Mouse (Mus musculus): Measurements from ENCODE around the gene Nanos3. TPM values are rescaled to one million over a fixed set of nuclear protein-coding genes. Genes with fewer than 3 reads are reported as not detected.

The Nanos3 gene
- polyA plus RNA-seq, 1 experiment from 2014 or later, result 6.8 TPM

DNA sequence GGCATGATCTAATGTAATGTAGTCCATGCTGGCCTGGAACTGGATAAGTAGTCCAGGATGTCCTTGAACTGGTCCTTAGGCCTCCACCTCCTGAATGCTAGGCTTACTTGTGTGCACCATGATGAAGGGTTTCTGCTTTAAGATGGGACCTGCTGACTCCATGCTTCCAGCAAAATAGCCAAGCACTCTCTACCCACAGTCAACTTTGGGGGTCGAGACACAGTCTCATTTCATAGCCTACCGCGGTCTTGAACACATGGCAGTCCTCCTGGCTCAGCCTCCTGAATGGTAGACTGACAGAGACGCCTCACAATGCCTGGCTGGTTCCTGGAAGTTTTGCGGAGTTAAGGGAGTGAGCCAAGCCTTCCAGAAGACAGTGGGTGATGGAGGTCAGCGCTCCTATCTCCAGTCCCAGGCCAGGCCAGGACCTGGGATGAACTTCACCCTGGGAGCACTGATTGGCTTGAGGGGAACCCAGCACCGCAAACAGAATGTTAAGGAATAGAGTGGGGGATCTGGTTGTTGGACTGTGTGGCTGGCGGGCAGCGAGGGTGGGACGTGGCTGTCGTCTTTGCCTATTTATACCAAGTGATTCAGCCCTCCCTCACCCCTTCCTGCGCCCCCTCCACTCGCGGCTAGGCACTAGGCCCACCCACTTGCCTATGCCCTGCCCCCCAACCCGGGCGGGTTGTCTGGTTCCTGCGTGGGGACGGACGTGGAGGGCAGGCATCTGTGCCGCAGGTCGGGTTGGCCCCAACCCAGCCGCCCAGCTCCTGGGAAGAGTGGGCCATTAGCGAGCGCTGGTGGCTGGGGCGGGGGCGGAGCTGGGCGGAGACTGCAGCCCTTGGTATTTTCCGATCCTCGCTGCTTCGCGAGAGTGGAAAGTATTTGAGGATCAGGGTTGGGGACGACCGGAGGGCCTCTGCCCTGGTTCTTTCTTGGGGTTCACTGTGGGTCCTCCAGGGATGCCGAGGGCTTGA, 18.2 kb upstream of the Nanos3 start:
- Histone ChIP-seq H3K9me3 (ENCODE audit: control insufficient read depth, low read length) (no peaks in the 10 kb centered on the region), H3K27ac (ENCODE audit: low read depth, low read length) (peak overlapping the region; percentile 72), H3K4me1 (ENCODE audit: control insufficient read depth, insufficient read depth, low read depth, low read length) (peaks cover 24% of the 10 kb centered on the region), H3K4me2 (ENCODE audit: low read length) (peak overlapping the region; percentile 78), H3K27me3 (replicated peaks; ENCODE audit: control insufficient read depth, insufficient read depth, low read length) (no peaks in the 10 kb centered on the region), H3K9ac (ENCODE audit: low read depth, low read length) (peak overlapping the region; percentile 29), H3K4me3 (ENCODE audit: low read length) (peak overlapping the region; percentile 40), H3K36me3 (ENCODE audit: control insufficient read depth, insufficient read depth, low read length) (no peaks in the 10 kb centered on the region)
- ATAC-seq, result peak; percentile 50
- WGBS, result 13% methylated on average over 27 of the region's 34 CpGs

DNA sequence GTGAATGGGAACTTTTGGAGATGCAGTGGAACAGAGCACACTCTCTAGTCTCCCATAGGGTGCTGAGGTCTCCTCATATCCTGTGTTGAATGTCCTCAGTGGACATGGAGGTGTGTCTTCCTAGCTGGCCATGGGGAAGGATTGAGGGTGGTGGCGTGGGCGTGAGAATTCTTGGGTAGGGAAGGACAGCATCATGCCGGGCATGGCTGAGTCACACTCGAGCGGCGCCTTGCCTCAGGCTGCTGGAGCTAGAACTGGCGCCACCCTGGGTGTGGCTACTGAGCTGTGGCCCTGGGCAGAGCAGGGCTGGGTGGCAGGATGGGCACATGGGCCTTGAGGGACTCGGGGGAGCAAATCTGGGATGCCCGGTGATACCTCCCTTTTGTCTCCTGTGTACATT, 17.4 kb upstream of the Nanos3 start:
- H3K27me3 ChIP-seq (replicated peaks; ENCODE audit: control insufficient read depth, insufficient read depth, low read length), result no peaks in the 10 kb centered on the region
- peak overlapping the region; percentile 78 for H3K4me2 ChIP-seq (ENCODE audit: low read length)
- no peaks in the 10 kb centered on the region for H3K36me3 ChIP-seq (ENCODE audit: control insufficient read depth, insufficient read depth, low read length)
- H3K4me3 ChIP-seq (ENCODE audit: low read length), result 0 out of 2 replicates have a peak overlapping the region, but pooled peaks have one; percentile 3
- 82% methylated on average over 9 of the region's 9 CpGs for WGBS
- no peak for ATAC-seq
- H3K4me1 ChIP-seq (ENCODE audit: control insufficient read depth, insufficient read depth, low read depth, low read length), result peaks cover 26% of the 10 kb centered on the region
- no peak overlapping the region for H3K27ac ChIP-seq (ENCODE audit: low read depth, low read length)
- H3K9ac ChIP-seq (ENCODE audit: low read depth, low read length), result no peak overlapping the region
- no peaks in the 10 kb centered on the region for H3K9me3 ChIP-seq (ENCODE audit: control insufficient read depth, low read length)

DNA sequence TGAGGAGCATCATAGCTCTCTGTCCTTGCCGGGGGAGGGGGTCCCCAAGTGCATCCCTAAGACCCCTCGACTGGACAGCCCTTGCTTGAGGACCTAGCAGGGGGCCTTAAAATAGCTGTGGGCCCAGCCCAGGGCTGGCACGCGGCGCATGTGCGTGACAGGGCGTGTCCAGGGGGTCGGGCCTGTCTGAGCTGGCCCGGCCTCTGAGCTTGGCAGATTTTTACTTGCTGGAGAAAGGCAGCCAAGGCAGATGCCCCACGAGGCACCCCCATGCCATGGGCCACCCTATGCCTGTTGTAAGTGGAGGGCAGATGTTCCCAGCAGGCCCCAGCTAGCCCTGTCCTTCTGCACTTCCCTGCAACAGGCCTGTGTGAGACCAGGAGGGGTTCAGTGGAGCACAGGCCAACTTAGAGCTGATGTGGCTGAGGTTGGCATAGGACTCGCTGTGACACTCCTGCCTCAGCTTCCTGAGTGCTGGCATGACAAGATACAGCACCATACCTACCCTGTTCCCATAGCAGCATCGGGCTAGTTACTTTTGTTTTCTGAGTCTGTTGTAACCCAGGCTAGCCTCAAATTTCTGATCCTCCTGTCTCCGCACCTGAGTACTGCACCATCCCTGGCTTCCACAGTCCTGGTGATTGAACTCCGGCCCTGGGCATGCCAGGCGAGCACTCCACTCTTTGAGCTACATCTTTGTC, 16.7 kb upstream of the Nanos3 start:
- peaks cover 26% of the 10 kb centered on the region for H3K4me1 ChIP-seq (ENCODE audit: control insufficient read depth, insufficient read depth, low read depth, low read length)
- H3K27ac ChIP-seq (ENCODE audit: low read depth, low read length), result peak overlapping the region; percentile 78
- 63% methylated on average over 15 of the region's 15 CpGs for WGBS
- H3K27me3 ChIP-seq (replicated peaks; ENCODE audit: control insufficient read depth, insufficient read depth, low read length), result no peaks in the 10 kb centered on the region
- peak overlapping the region; percentile 78 for H3K4me2 ChIP-seq (ENCODE audit: low read length)
- no peaks in the 10 kb centered on the region for H3K36me3 ChIP-seq (ENCODE audit: control insufficient read depth, insufficient read depth, low read length)
- H3K4me3 ChIP-seq (ENCODE audit: low read length), result peak overlapping the region; percentile 47
- H3K9me3 ChIP-seq (ENCODE audit: control insufficient read depth, low read length), result no peaks in the 10 kb centered on the region
- ATAC-seq, result 0 out of 2 replicates have a peak, but pooled peaks have one; percentile 2
- peak overlapping the region; percentile 61 for H3K9ac ChIP-seq (ENCODE audit: low read depth, low read length)

DNA sequence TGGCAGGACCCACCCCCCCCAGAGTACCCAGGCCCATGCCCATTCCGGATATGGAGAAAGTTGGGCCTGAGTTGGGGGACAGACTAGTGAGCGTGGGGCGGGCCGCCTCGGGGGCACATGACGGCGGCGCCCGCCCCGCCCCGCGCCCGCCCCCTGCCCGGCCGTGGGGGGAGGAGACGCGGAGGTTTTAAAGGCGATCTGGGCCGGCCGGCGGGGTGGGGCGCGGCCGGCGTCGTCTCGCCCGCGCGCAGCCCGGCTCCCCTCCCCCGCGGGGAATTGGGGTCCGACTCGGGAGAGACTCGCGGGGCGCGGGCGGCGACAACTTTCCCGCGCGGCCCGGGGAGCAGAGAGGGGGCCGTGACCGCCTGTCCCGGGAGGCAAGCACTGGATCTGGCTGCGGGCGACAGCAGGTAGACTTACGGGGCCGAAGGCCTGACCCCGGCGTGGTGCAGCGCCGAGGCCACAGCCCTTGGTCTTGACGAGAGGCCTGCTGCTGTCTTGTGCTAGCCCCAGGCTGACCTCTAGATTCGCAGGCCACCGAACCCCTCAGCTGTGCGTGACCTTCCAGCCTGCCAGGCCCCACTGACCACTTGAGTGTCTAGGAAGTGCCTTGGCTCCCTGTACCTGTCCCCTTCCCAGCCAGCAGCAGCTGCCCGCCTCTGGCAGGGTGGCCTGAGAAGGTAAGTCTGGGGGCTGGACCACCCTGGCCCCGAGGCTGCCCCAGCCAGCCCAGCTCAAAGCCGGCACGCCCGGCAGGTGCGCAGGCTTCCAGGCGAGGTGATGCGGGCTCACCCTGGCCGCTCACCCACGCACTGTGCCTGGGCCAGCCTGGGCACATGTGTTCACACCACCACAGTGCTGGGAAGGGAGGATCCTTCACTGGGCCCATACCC, 15.9 kb upstream of the Nanos3 start:
- WGBS, result 11% methylated on average over 40 of the region's 70 CpGs
- 0 out of 2 replicates have a peak, but pooled peaks have one; percentile 9 for ATAC-seq
- H3K4me1 ChIP-seq (ENCODE audit: control insufficient read depth, insufficient read depth, low read depth, low read length), result peaks cover 26% of the 10 kb centered on the region

DNA sequence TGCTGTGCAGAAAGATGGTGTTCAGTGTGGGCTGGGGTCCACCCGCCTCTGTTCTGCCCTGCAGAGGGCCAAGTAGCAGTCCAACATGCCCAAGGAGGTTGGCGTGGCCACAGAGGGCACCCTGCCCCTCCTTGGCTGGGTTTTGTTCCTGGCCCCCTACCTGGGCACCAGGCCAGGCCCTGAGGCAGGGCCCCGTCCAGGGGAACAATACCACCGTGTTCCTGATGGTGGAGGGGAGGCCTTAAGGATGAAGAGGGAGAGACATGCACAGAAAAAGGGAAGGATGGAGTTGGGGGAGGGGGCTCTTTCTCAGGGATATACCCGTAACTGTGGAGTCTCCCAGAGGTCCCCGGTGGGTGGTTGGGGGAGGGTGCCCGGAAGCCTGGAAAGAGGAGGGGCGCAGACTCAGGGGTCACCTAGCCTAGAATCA, 15.1 kb upstream of the Nanos3 start:
- no peaks in the 10 kb centered on the region for H3K27me3 ChIP-seq (replicated peaks; ENCODE audit: control insufficient read depth, insufficient read depth, low read length)
- WGBS, result 13% methylated on average over 8 of the region's 8 CpGs
- H3K4me2 ChIP-seq (ENCODE audit: low read length), result peak overlapping the region; percentile 78
- no peak for ATAC-seq
- H3K9me3 ChIP-seq (ENCODE audit: control insufficient read depth, low read length), result no peaks in the 10 kb centered on the region
- H3K4me3 ChIP-seq (ENCODE audit: low read length), result peak overlapping the region; percentile 47; the same call in 1 of the 2 replicates
- peak overlapping the region; percentile 61; the same call in 1 of the 2 replicates for H3K9ac ChIP-seq (ENCODE audit: low read depth, low read length)
- no peaks in the 10 kb centered on the region for H3K36me3 ChIP-seq (ENCODE audit: control insufficient read depth, insufficient read depth, low read length)
- peak overlapping the region; percentile 77 for H3K27ac ChIP-seq (ENCODE audit: low read depth, low read length)
- H3K4me1 ChIP-seq (ENCODE audit: control insufficient read depth, insufficient read depth, low read depth, low read length), result peaks cover 26% of the 10 kb centered on the region

More for the DNA sequence above, 15.9 kb upstream of the Nanos3 start:
- peak overlapping the region; percentile 78 for H3K4me2 ChIP-seq (ENCODE audit: low read length)
- H3K36me3 ChIP-seq (ENCODE audit: control insufficient read depth, insufficient read depth, low read length), result no peaks in the 10 kb centered on the region
- no peaks in the 10 kb centered on the region for H3K9me3 ChIP-seq (ENCODE audit: control insufficient read depth, low read length)
- peak overlapping the region; percentile 61 for H3K9ac ChIP-seq (ENCODE audit: low read depth, low read length)
- H3K4me3 ChIP-seq (ENCODE audit: low read length), result peak overlapping the region; percentile 47
- peak overlapping the region; percentile 78 for H3K27ac ChIP-seq (ENCODE audit: low read depth, low read length)
- no peaks in the 10 kb centered on the region for H3K27me3 ChIP-seq (replicated peaks; ENCODE audit: control insufficient read depth, insufficient read depth, low read length)

DNA sequence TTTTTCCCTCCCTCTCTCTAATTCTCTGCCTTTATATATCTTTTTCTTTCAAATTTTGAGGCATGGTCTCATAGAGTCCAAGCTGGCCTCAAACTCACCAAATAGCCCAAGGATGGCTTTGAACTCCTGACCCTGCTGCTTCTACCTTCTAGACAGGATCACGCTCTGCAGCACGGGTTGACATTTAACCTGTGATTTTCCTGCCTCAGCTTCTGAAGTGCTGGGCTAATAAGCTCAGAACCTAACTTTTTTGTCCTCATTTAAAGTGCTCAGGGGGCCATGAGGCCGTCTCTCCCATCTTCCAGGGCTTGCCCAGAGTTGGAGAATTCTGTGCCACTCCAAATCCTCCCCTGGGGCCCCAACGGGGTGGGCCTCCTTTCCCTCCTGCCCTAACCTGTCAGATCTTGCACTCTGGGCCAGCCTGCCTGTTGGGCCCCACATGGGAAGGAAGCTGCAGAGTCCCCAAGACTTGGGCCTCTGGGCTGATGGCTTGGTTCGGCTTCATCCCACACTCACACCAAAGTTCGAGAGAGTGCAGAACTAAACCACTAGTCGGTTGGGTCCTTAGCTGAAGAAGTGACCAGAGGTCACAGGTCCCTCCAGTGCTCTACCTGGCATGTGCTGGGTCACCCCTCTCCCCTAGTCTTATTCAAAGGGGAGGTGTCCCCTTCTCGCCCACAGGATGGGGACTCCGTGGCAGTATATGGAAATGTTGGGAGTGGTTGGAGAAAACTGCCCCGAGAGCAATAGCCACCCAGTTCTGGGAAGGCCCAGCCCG, 14.5 kb upstream of the Nanos3 start:
- H3K27ac ChIP-seq (ENCODE audit: low read depth, low read length), result peak overlapping the region; percentile 77
- no peak for ATAC-seq
- H3K4me1 ChIP-seq (ENCODE audit: control insufficient read depth, insufficient read depth, low read depth, low read length), result peaks cover 26% of the 10 kb centered on the region
- H3K36me3 ChIP-seq (ENCODE audit: control insufficient read depth, insufficient read depth, low read length), result no peaks in the 10 kb centered on the region
- no peaks in the 10 kb centered on the region for H3K9me3 ChIP-seq (ENCODE audit: control insufficient read depth, low read length)
- no peak overlapping the region for H3K9ac ChIP-seq (ENCODE audit: low read depth, low read length)
- no peaks in the 10 kb centered on the region for H3K27me3 ChIP-seq (replicated peaks; ENCODE audit: control insufficient read depth, insufficient read depth, low read length)
- H3K4me3 ChIP-seq (ENCODE audit: low read length), result no peak overlapping the region
- 58% methylated on average over 11 of the region's 11 CpGs for WGBS
- H3K4me2 ChIP-seq (ENCODE audit: low read length), result no peak overlapping the region

DNA sequence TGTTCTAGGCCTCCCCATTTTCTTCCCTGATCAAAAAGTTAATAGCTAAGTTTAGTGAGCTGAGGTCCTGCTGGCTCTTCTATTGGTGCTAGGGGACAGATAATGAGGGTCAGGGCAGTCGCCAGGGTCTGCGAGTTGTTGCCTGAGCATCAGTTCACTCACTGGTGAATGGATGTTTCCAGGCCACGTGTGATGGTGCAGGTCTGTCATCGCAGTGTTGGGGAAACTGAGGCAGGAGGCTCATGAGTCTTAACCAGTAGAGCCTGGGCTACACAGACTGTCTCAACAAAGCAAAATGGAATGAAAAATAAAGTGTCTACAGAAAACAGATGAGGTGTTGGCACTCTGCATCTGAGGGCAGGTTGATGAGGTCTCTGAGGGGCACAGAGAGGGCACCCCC, 13.9 kb upstream of the Nanos3 start:
- H3K4me2 ChIP-seq (ENCODE audit: low read length), result no peak overlapping the region; the same call in 1 of the 2 replicates
- peak overlapping the region; percentile 84 for H3K27ac ChIP-seq (ENCODE audit: low read depth, low read length)
- WGBS, result 22% methylated on average over 4 of the region's 4 CpGs
- H3K9ac ChIP-seq (ENCODE audit: low read depth, low read length), result no peak overlapping the region
- H3K36me3 ChIP-seq (ENCODE audit: control insufficient read depth, insufficient read depth, low read length), result no peaks in the 10 kb centered on the region
- no peak overlapping the region; the same call in 1 of the 2 replicates for H3K4me3 ChIP-seq (ENCODE audit: low read length)
- no peak for ATAC-seq
- H3K4me1 ChIP-seq (ENCODE audit: control insufficient read depth, insufficient read depth, low read depth, low read length), result peaks cover 26% of the 10 kb centered on the region
- no peaks in the 10 kb centered on the region for H3K27me3 ChIP-seq (replicated peaks; ENCODE audit: control insufficient read depth, insufficient read depth, low read length)
- no peaks in the 10 kb centered on the region for H3K9me3 ChIP-seq (ENCODE audit: control insufficient read depth, low read length)

Data from hindbrain, embryonic 16.5 days (tissue).